Mouse (Mus musculus) cerebellum, adult 2 months (tissue): ENCODE results near the gene Soga1.

ENCODE experiments used
- CTCF ChIP-seq: fragments of 200-500 bp; IDR thresholded peaks from 2 replicates; pipeline ENCODE4 v1.5.1; 2011; ENCODE audit warnings: low read depth, mild to moderate bottlenecking, control low read depth, low read length, moderate library complexity, borderline replicate concordance; ENCODE audit not compliant: insufficient read depth
- POLR2A ChIP-seq: fragments of 200-500 bp; IDR thresholded peaks from 2 replicates; pipeline ENCODE4 v1.6.1; 2011; ENCODE audit warnings: low read length, control low read depth, borderline replicate concordance; ENCODE audit not compliant: insufficient read depth

GRCm38 (mm10) chr2:157070365-157070764, 8.7 kb downstream of the Soga1 start:
- TF ChIP-seq CTCF (no peak), POLR2A (no peak)
